Mouse (Mus musculus) liver, embryonic 14.5 days (tissue): ENCODE data around the gene Ctu1.
"Not testable (repeated sequence)": the region's sequence is repeated elsewhere in the genome, so short reads cannot be mapped to it uniquely, and the experiment has no call there.

ENCODE experiments used
- CTCF ChIP-seq: IDR thresholded peaks from 2 replicates; pipeline ENCODE4 v1.5.1; 2016; ENCODE audit warnings: antibody characterized with exemption, low read depth, control low read depth
- EP300 ChIP-seq: IDR thresholded peaks from 2 replicates; pipeline ENCODE4 v1.6.1; 2016; ENCODE audit warnings: antibody characterized with exemption, low read depth

- TF ChIP-seq CTCF, EP300: not testable (repeated sequence)
These were observed 10.7 kb downstream of the Ctu1 start for GRCm38 (mm10) chr7:43682511-43682910.
